Mouse (Mus musculus): ENCODE results near the gene Hdgfl1.

Gene Hdgfl1

GRCm38 (mm10) chr13:26769955-26770354, at the start of gene Hdgfl1:
Gene Hdgfl1, minus strand, starts transcription at chr13:26770165.
- no peak for DNase-seq (ENCODE audit: low spot score in 2 of 2)

- DNase-seq (ENCODE audit: low spot score in 2 of 2) = no peak
Measured at GRCm38 (mm10) chr13:26795460-26795859, 25.5 kb upstream of the Hdgfl1 start.

GRCm38 (mm10) chr13:26769424-26769823, 541 bp downstream of the Hdgfl1 start:
- no peak for DNase-seq (ENCODE audit: low spot score in 2 of 2)

- DNase-seq (ENCODE audit: low spot score in 2 of 2) = no peak
Measured at GRCm38 (mm10) chr13:26761966-26762803, 7.8 kb downstream of the Hdgfl1 start.

GRCm38 (mm10) chr13:26752863-26753262, 17.1 kb downstream of the Hdgfl1 start:
- no peak for DNase-seq (ENCODE audit: low spot score in 2 of 2)

GRCm38 (mm10) chr13:26752414-26752813, 17.6 kb downstream of the Hdgfl1 start:
- no peak for DNase-seq (ENCODE audit: low spot score in 2 of 2)

- DNase-seq (ENCODE audit: low spot score in 2 of 2) = no peak
Measured at GRCm38 (mm10) chr13:26745760-26746457, 24.1 kb downstream of the Hdgfl1 start.

- no peak for DNase-seq (ENCODE audit: low spot score in 2 of 2)
Measured at GRCm38 (mm10) chr13:26745059-26745759, 24.8 kb downstream of the Hdgfl1 start.

- no peak for DNase-seq (ENCODE audit: low spot score in 2 of 2)
Measured at GRCm38 (mm10) chr13:26744068-26744467, 25.9 kb downstream of the Hdgfl1 start.

GRCm38 (mm10) chr13:26734981-26735380, 35.0 kb downstream of the Hdgfl1 start:
- DNase-seq (ENCODE audit: low spot score in 2 of 2) = no peak

- no peak for DNase-seq (ENCODE audit: low spot score in 2 of 2)
Measured at GRCm38 (mm10) chr13:26724250-26724649, 45.7 kb downstream of the Hdgfl1 start.

- DNase-seq (ENCODE audit: low spot score in 2 of 2) = no peak
Measured at GRCm38 (mm10) chr13:26721333-26721732, 48.6 kb downstream of the Hdgfl1 start.

GRCm38 (mm10) chr13:26720917-26721316, 49.0 kb downstream of the Hdgfl1 start:
- no peak for DNase-seq (ENCODE audit: low spot score in 2 of 2)

- DNase-seq (ENCODE audit: low spot score in 2 of 2) = no peak
Measured at GRCm38 (mm10) chr13:26719146-26719715, 50.7 kb downstream of the Hdgfl1 start.
